Mouse (Mus musculus): ENCODE data around the gene Pax2.

- TF ChIP-seq CTCF (IDR thresholded peaks at IDR 0.05; ENCODE audit: extremely low read depth, insufficient read depth, insufficient read length, insufficient replicate concordance) (no peak), POLR2A (IDR thresholded peaks at IDR 0.05; ENCODE audit: low read depth, low read length) (no peak)
Observed at GRCm38 (mm10) chr19:44788488-44788887, 32.6 kb downstream of the Pax2 start.

All from spleen, adult 2 months (tissue).